Mouse (Mus musculus) liver, embryonic 11.5 days (tissue): Measurements from ENCODE around the gene Car5a. TPM values are rescaled to one million over a fixed set of nuclear protein-coding genes. Genes with fewer than 3 reads are reported as not detected.
A peak's percentile ranks its signal among the peaks of the same experiment; 100 is the strongest.

Experiments used
- ATAC-seq: fragments of 200-750 bp; cut with Nextera tagmentation; replicated peaks from 2 replicates; pipeline ENCODE4 v1.8.0; 2017; ENCODE audit warnings: moderate number of reproducible peaks, mild to moderate bottlenecking, moderate TSS enrichment, moderate library complexity; ENCODE audit not compliant: low FRiP score
- DNase-seq: peaks from one replicate; pipeline ENCODE4 v3.0.0-alpha.2; 2017; ENCODE audit warnings: low spot score
- H3K27ac ChIP-seq: fragments of 300-500 bp; sonication (generic); 2 replicates; pipeline ENCODE4 v1.5.1; 2014; ENCODE audit warnings: mild to moderate bottlenecking, low read depth, low read length, control low read depth
- H3K27me3 ChIP-seq: fragments of 300-500 bp; sonication (generic); replicated peaks from 2 replicates; pipeline ENCODE4 v1.6.1; 2014; ENCODE audit warnings: low read length, mixed read lengths; ENCODE audit not compliant: control insufficient read depth, insufficient read depth
- H3K36me3 ChIP-seq: fragments of 300-500 bp; sonication (generic); 2 replicates; pipeline ENCODE4 v1.6.1; 2014; ENCODE audit warnings: mild to moderate bottlenecking, low read length, moderate library complexity, mixed read lengths; ENCODE audit not compliant: control insufficient read depth, insufficient read depth
- H3K4me1 ChIP-seq: fragments of 300-500 bp; sonication (generic); replicated peaks from 2 replicates; pipeline ENCODE4 v1.6.1; 2014; ENCODE audit warnings: low read length, mixed read lengths; ENCODE audit not compliant: control insufficient read depth, insufficient read depth
- H3K4me2 ChIP-seq: fragments of 300-500 bp; sonication (generic); 2 replicates; pipeline ENCODE4 v1.6.1; 2014; ENCODE audit warnings: mild to moderate bottlenecking, control low read depth, moderate library complexity
- H3K4me3 ChIP-seq: fragments of 300-500 bp; sonication (generic); 2 replicates; pipeline ENCODE4 v1.5.1; 2014; ENCODE audit warnings: low read depth, low read length, control low read depth
- H3K9ac ChIP-seq: fragments of 300-500 bp; sonication (generic); 2 replicates; pipeline ENCODE4 v1.6.1; 2014; ENCODE audit warnings: low read depth, low read length, control low read depth
- H3K9me3 ChIP-seq: fragments of 300-500 bp; sonication (generic); 2 replicates; pipeline ENCODE4 v1.6.1; 2016; ENCODE audit warnings: low read length, inconsistent platforms, mixed read lengths; ENCODE audit not compliant: control insufficient read depth
- WGBS: fragments of 180-500 bp; shearing (Covaris S2); extraction: QIAGEN DNeasy Blood & Tissue Kit; methylation state at CpG from one replicate; pipeline ENCODE4 v1.1.7; 2014; 5-methylcytosine and 5-hydroxymethylcytosine counted together
- polyA plus RNA-seq: library from polyadenylated mRNA; unstranded; fragments of >200 nt; fragmentation: Nextera tagmentation; extraction: Ambion mirVana; gene quantifications from 2 replicates; pipeline ENCODE4 v1.2.1, GENCODE M21; 2014

The Car5a gene
- polyA plus RNA-seq, 1 experiment from 2014 or later, result 0.55 TPM

DNA sequence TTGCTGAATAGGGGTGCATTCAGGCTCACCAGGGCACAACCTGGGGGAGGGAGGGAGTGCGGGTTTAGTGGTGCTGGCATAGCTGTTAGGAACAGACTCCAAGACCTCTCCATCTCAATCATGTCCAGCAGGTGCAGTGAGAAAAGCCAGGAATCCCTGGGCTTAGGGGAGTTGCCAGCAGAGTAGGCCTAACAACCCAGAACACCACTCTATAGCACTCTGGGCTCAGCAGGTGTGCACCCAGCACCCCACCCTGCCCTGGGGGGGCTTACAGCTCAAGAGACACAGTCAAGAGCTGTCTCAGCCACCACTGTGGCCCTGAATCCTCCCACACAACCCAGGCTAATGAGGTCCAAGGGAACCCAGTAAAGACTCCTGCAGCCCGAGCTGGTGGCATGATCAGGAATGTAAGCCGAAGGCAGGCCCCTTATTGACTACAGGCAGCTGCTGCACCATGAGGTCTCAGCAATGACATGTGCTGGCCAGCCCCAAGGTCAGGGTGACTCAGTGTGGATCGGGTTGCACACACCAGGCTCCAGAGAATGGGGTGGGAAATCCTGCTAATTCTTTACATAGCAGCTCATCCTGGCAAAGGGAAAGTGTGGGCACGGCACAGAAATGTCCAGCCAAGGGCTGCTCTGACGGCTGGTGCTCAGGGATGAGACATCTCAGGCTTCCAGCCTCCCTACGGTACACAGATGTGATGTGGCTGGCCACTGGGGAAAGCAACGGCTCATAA lies 43.0 kb downstream of the Car5a start:
- Histone ChIP-seq H3K4me1 (peaks cover 81% of the 10 kb centered on the region), H3K9ac (0 out of 2 replicates have a peak overlapping the region, but pooled peaks have one; percentile 14), H3K27me3 (no peaks in the 10 kb centered on the region), H3K36me3 (no peaks in the 10 kb centered on the region), H3K4me2 (no peak overlapping the region), H3K9me3 (no peaks in the 10 kb centered on the region), H3K4me3 (no peak overlapping the region), H3K27ac (no peak overlapping the region)
- WGBS, result 70% methylated on average over 8 of the region's 8 CpGs
- ATAC-seq (no peak), DNase-seq (no peak)

DNA sequence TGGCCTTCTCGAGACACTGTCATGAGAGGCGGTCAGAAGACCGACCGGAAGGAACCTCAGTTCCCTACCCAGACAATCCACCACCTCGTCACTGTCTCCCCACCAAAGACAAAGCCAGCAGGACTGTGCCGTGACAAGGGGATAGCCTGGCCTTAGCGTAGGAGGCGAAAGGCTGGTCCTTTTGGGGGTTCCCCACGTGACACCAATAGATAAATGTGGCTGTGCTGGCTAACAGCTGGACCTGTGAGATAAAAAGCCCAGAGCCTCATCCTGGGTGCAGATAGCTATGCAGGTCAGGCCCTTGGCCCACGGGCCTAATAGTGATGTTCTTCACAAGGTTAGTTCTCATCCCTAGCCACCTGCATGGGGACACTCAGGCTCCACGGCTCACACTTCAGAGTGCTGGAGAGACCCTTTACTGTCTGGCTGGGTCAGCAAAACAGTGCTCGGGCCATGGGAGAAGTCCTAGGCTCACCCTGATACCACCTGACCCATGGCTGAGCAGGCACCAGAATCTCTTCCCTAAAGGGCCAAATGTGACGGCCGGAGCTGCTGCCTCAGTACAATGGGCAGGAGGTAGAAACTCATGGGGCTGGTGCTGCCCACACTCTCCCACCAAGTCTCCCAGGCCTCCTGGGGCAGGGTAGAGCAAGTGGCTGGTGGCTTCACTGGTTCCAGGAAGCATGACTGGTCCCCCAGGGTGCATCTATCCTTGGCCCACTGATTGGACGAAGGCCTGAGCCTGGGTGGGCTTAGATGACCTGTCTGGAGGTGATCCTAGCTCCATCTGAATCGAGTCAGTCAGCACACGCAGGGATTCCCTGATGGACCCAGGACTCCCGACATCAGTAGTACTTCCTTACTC lies 45.3 kb downstream of the Car5a start:
- Histone ChIP-seq H3K4me3 (peak overlapping the region; percentile 23), H3K36me3 (peaks cover 6% of the 10 kb centered on the region; the same call in 1 of the 2 replicates), H3K27me3 (no peaks in the 10 kb centered on the region), H3K9ac (peak overlapping the region; percentile 67), H3K9me3 (no peaks in the 10 kb centered on the region), H3K27ac (peak overlapping the region; percentile 98), H3K4me1 (peaks cover 65% of the 10 kb centered on the region), H3K4me2 (peak overlapping the region; percentile 57)
- WGBS, result 54% methylated on average over 18 of the region's 18 CpGs
- ATAC-seq, result peak; percentile 81
- peak; percentile 47 for DNase-seq

DNA sequence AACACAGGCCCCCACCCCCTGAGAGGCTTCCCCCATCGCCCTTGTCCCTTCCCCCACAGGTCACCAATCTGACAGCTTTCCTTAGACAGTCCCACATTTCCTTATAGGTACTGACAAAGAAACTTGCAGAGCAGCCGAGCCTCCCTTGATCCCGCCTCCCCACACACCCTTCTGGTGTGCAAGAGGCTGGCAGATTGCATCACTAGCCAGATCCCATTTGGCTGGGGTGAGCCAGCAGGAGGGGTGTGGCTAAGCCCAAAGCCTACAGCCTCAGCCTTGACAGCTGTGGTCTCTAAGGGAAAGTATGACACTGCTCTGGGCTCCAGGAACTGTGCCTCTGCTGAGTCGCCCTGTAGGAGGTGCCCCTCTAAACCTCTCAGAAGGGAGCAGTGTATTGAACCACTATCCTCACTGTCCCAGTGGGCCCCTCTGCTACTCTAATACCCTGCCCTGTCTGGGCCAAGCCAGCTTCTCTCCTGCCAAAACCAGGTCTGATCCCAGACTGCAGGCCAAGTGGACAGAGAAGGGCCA lies 46.2 kb downstream of the Car5a start:
- Histone ChIP-seq H3K36me3 (peaks cover 6% of the 10 kb centered on the region; the same call in 1 of the 2 replicates), H3K4me2 (peak overlapping the region; percentile 57), H3K9ac (peak overlapping the region; percentile 67), H3K27me3 (no peaks in the 10 kb centered on the region), H3K4me1 (peaks cover 59% of the 10 kb centered on the region), H3K9me3 (no peaks in the 10 kb centered on the region), H3K27ac (peak overlapping the region; percentile 98), H3K4me3 (peak overlapping the region; percentile 22)
- whole genome bisulfite sequencing, result 2% methylated on average over 4 of the region's 4 CpGs
- peak; percentile 72 for DNase-seq
- ATAC-seq, result peak; percentile 91

DNA sequence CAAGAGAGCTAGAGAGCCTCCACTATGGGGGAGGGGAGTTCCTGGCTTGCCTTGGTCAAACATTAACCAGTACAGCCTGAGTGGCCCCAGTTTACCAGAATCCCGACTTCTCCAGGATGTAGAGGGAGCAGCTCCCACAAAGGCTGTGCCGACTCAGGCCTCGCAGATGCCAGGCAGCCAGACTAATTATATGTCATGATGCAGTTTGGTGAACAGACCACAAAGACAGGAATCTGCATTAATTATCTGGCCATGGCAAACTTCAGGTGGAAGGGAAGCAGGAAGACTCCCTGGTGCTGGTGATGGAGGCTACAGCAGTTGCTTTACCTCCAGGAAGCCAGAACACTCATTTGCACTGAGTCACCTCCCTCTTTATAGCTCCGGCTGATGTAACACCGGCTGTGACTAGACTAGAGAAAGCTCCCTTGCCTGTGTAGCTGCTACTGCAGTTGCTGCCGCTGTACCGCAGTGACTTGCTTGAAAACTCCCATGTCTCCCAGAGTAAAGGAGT lies 46.8 kb downstream of the Car5a start:
- peak; percentile 13 for ATAC-seq
- no peak for DNase-seq
- H3K9ac ChIP-seq, result peak overlapping the region; percentile 67
- H3K9me3 ChIP-seq, result no peaks in the 10 kb centered on the region
- no peaks in the 10 kb centered on the region for H3K27me3 ChIP-seq
- peaks cover 6% of the 10 kb centered on the region; the same call in 1 of the 2 replicates for H3K36me3 ChIP-seq
- peak overlapping the region; percentile 98 for H3K27ac ChIP-seq
- WGBS, result 40% methylated on average over 7 of the region's 7 CpGs
- H3K4me3 ChIP-seq, result peak overlapping the region; percentile 18
- H3K4me2 ChIP-seq, result peak overlapping the region; percentile 57
- H3K4me1 ChIP-seq, result peaks cover 53% of the 10 kb centered on the region

DNA sequence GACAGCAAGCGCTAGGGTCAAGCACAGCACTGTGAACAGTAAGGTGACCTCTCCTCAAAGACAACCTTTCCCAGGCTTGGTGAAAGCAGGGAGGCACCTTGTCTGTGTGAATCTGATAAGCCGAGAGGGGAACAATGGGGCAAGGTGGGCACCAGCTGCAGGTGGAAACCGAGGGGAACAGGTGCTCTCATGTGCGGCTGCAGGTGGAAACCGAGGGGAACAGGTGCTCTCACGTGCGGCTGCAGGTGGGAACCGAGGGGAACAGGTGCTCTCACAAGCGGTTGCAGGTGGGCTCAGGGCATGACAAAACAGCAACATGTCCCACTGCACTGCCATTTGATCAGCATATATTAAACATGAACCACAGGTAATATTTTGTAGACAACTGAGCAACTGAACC lies 47.5 kb downstream of the Car5a start:
- Histone ChIP-seq H3K4me1 (peaks cover 48% of the 10 kb centered on the region), H3K27me3 (no peaks in the 10 kb centered on the region), H3K36me3 (peaks cover 6% of the 10 kb centered on the region; the same call in 1 of the 2 replicates), H3K4me2 (peak overlapping the region; percentile 57), H3K27ac (peak overlapping the region; percentile 98), H3K9ac (peak overlapping the region; percentile 67), H3K9me3 (no peaks in the 10 kb centered on the region), H3K4me3 (no peak overlapping the region)
- DNase-seq (no peak), ATAC-seq (no peak)
- 70% methylated on average over 9 of the region's 9 CpGs for WGBS

DNA sequence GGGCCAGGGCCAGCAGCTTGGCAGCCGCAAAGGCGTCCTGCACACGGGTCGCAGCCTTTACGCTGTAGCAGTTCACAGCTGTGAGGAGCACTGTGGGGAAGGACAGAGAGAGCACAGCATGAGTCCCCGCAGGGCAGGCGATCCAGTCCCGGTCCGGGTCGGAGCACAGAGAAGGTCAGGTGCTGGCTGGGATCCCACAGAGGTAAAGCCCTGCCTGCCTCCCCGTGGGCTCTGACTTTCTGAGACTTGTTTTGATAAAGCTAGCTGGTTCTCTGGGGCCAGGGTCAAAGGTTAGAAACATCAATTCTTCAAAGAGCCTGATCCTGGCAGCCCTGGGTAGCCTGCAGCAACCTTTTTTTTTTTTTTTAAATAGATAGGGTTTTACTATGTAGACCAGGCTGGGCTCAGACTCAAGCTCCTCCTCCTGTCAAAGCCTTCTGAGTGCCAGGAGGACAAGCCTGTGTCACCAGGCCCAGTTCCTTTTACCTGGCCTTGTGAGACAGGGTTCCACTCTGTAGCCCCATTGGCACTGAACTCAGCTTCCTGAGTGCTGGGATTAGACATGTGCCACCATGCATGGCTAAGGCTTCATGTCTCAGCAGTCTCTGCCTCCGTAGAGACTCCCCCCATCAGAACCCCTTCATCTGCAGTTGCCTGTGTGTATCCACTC lies 48.1 kb downstream of the Car5a start:
- H3K36me3 ChIP-seq, result peaks cover 6% of the 10 kb centered on the region; the same call in 1 of the 2 replicates
- H3K9ac ChIP-seq, result peak overlapping the region; percentile 67; the same call in 1 of the 2 replicates
- no peaks in the 10 kb centered on the region for H3K9me3 ChIP-seq
- no peak for ATAC-seq
- peak overlapping the region; percentile 98 for H3K27ac ChIP-seq
- peaks cover 42% of the 10 kb centered on the region for H3K4me1 ChIP-seq
- no peak overlapping the region for H3K4me3 ChIP-seq
- no peaks in the 10 kb centered on the region for H3K27me3 ChIP-seq
- no peak for DNase-seq
- peak overlapping the region; percentile 57; the same call in 1 of the 2 replicates for H3K4me2 ChIP-seq
- WGBS, result 66% methylated on average over 12 of the region's 12 CpGs

DNA sequence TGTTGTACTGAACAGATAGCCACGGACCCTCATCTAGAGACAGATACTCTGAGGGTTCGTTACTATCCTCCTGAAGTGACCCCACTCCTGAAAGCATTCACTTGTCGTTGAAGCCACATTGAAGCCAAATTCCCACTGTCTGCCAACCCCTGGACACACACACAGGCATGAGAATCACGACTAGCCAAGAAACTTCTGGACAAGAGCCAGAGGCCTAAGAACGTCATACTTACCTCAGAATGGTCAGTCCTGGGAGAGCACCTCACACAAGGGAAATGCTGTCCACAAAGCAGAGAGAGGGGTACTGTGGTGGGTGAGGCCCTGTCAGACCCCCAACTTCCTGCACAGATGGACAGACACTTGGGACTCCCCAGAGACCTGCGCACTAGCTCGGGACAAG lies 48.8 kb downstream of the Car5a start:
- no peak overlapping the region for H3K4me3 ChIP-seq
- no peak overlapping the region for H3K4me2 ChIP-seq
- H3K9me3 ChIP-seq, result no peaks in the 10 kb centered on the region
- WGBS, result 85% methylated on average over 7 of the region's 7 CpGs
- DNase-seq (no peak), ATAC-seq (no peak)
- H3K27ac ChIP-seq, result no peak overlapping the region
- H3K36me3 ChIP-seq, result peaks cover 6% of the 10 kb centered on the region; the same call in 1 of the 2 replicates
- H3K9ac ChIP-seq, result no peak overlapping the region
- H3K27me3 ChIP-seq, result no peaks in the 10 kb centered on the region
- peaks cover 40% of the 10 kb centered on the region for H3K4me1 ChIP-seq

DNA sequence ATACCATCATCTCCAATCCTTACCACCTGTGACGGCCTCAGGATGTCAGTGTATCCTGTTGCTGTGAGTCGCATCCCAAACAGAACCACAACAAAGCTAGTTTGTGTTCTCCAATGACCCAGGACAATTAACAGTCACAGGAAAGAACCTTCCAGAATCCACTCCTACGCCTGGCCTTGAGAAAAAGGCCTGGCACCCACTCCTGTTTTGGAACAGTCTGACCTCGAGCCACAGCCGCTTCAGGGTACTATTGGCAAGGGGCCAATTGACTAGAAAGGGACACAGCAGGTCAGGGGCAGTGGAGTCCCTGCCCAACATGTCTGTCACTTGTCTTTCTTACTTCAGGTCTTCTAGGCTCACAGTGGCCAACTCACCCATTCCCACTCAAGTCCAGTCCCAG lies 51.8 kb downstream of the Car5a start:
- Histone ChIP-seq H3K36me3 (peaks cover 8% of the 10 kb centered on the region; the same call in 1 of the 2 replicates), H3K4me2 (no peak overlapping the region), H3K9me3 (no peaks in the 10 kb centered on the region), H3K4me1 (peaks cover 12% of the 10 kb centered on the region), H3K9ac (no peak overlapping the region), H3K27me3 (no peaks in the 10 kb centered on the region), H3K27ac (no peak overlapping the region), H3K4me3 (no peak overlapping the region)
- DNase-seq (no peak), ATAC-seq (no peak)
- 85% methylated on average over 5 of the region's 5 CpGs for WGBS
